Mouse (Mus musculus): ENCODE results near the gene Ackr1.
A peak's percentile ranks its signal among the peaks of the same experiment; 100 is the strongest.

Gene Ackr1

DNA sequence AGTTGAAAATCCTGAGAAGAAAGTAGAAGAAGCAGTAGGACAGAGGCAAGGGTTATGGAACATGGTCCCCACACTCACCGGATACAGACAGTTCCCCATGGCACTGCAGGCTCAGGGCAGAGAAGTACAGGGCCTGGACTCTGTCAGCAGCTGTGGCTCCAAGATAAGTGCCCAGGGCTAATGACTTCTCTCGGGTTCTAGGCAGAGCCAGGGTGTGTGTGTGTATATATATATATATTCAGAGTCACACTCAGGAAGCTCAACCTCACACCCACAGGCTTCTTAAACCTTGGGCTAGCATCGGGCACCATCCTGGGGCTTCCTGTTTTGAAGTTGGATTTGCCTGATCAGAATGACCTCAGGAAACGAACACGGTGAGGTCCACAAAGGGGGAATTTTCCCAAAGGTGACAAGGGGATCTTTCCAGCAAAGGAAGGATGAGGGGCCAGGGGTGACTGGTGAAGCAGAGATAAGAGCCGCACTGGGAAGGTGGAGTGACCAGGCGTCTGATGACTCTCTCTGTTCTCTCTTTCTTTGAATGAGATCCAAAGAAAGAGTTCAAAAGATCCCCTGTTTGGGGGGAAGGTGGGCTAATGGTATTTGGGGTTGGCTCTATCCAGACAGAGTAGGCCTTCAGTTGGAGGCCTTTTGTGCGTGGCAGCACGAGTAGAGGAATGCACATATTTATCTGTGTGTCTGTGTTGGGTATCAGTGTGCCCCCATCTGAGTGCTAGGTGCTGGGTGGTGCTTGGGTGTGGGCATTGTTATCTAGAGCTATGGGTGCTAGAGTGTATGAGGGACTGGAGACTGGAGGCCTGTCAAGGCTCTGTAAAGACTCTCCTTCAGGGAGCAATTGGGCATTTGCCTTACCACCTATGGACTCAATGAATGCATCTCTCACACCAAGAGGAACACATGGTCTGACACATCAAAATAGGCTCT, at the start of gene Ackr1:
Gene Ackr1, minus strand, starts transcription at position 439 of the 942 bp plus-strand sequence.
- DNase-seq: no peak

DNA sequence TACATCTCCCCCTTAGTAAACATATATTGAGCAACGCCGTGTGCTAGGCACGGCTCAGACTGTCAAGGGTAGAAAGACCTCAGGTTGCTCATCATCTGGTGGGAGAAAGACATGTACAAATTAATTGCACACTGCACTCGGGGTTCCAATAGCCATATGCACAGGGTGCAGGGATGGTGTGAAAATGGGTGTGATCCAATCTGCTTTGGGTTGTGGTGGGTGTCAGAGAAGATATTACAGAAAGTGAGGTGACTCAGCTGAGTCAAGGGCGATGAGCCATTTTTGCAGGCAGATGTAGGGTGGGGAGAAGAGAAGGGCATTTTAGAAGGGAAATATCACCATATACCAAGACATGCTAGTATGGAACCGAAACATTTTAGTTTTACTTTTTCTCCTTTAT, 47.9 kb upstream of the Ackr1 start:
- DNase-seq: no peak

DNA sequence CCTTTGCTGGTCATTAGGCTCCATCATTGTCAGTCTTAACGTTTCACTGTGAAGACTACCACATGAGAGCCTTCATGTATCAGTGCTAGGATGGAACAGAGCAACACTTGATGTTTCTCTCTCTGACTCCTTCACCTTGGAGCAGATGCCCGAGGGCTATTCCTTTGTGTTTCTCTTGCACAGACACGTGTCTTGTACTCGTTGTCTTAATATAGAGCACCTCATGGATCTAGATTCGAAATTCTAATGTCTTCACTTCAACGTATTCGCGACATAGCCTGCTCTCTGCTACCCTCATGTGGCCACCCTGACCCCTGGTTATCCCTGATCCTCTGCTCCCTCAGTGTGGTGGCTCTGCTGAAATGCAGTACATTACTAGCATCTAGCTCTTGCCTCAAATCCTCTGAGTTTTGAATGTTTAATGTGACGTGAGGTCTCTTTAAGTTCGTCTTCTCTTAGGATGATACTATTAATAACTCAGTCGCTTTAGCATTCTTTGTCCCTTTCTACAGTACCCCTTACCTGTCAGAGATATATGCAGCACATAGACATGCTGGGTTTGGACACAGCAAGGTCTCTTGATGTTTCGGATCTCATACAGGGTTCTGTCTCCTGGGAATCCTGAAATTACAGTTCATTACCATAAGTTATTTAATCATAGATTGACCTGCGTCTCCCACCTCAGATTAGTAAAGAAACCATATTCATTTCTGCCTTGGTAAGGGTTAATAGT, 44.0 kb upstream of the Ackr1 start:
- peak; percentile 31 for DNase-seq

DNA sequence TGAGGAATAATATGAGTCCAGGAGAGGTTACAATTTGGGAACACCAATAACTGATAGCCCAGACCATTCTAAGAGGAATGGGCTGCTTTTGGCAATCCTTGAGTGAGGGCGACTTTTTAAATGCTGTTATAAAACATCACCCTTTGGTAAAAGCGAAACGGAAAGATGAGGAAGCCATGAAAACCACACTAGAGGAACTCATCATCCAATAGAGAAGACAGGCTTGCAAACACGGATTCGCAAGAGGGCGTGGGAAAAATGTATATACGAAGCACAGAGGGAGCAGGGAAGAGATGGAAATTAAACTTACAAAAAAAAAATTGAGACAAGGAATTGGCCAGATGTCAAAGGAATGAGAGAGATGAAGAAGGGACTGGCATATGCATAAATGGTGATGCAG, 40.5 kb upstream of the Ackr1 start:
- DNase-seq: no peak

DNA sequence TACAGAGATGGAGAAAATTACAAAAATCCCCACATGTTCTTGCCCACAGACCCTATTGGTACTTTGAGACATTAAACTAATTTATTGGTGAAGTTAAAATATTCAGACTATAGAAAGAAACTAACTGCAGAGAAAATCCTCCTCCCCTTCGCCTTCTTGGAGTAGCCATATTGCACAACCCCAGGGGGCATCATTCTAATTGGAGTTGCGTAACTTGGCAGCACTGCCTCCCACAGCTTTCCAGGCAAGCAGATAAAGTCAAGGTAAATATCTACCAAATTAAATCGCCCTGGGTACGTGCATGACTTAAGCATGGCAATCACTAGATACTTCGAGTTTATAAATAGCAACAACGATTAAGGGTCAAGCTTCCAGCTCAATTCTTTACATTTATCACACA, 38.0 kb upstream of the Ackr1 start:
- DNase-seq: no peak

DNA sequence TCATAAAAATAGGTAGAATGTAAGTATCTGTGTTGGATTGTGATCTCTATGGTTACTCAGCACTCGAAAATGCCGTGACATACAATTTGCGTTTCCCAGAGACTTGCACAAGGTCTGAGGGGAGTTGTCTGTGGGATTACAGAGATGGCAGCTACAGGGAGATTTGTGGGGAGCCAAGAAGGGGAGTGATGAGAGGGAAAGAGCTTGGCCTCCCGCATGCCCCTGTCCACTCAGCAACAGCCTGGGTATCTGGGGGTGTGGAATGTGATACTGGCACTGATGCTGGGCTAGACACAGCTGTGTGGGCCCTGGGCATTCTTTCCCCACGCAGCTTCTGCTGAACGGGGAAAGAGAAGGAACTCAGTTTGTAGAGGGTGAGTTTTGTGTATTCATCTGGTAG, 36.9 kb upstream of the Ackr1 start:
- no peak for DNase-seq

DNA sequence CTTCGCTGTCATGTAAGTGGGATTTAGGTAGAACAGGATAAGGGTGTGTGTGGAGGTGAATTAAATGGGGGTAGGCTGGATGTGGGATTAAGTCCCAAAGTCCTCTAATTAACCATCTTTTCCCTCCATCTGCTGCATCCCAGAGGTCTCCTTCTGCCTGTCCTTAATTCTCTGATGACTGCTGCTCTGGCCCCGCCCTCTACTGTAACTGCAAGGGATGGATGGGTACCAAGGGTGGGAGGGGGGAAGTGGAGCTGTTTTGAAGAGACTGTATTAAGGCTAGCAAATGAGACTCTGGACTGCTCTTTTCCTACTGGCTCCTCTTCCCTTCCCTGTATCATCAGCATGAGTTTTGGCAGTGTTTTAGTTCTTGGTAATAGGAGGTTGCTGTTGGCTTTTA, 36.1 kb upstream of the Ackr1 start:
- no peak for DNase-seq

DNA sequence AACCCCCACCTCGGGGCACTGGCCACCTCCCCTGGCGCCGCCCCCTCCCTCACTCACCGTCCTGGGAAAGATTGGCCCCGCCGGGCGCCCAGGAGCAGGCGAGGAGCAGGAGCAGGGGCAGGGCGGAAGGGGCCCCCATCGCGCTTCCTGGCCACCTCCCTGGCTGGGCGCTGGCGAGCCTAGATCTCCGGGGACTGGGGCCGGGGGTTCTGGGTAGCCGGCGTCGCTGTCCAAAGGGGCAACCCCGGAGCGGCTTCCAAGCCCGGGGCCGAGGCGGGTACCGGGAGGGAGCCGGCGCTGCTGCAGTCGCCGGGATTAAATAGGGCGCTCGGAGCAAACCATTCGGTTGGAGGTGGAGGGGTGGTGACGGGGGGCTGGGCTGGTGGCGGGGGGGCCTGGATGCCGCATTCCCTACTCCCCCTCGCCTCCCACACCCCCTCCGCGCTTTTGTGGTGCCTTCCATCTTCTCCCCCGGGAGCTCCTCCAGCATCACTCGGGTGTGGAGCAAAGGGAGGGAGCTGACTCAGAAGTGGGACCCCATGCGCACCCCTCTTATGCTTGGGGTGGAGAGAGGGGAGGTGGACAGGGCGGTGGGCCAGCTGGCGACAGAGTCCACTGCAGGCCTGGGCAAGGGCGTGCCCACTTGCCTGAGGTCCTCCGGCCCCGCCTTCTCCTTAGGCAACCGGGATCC, 34.0 kb upstream of the Ackr1 start, which contains the start of gene Cadm3:
Gene Cadm3, minus strand, starts transcription at position 340 of the 691 bp plus-strand sequence.
- no peak for DNase-seq

DNA sequence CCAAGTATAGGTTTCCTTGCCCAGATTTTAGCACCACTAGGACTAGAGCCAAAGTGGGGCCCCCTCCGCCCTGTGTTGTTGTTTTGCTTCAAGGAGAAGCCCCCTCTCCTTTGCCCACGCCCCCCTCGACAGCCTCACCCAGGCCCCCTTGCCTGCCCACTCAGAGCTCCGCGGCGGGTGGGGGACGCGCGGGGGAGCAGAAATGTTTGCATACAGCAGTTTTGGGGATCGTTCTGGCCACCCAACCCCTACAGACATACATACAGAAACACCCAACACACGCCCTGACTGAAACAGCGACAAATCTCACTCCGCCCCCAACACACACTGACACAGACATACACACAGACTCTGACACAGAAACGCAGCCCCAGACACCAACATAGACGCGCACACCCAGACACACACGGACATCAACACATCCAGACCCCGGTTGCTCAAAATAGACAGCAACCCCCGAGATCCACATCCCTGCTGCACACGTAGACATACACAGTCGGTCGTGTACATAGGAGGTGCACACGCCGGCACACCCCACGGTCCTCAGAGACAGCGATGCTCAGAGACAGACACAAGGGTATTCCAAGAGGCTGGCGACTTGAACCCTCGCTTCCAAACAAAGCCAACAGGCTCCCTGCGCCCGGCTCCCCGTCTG, 33.3 kb upstream of the Ackr1 start:
- no peak for DNase-seq

DNA sequence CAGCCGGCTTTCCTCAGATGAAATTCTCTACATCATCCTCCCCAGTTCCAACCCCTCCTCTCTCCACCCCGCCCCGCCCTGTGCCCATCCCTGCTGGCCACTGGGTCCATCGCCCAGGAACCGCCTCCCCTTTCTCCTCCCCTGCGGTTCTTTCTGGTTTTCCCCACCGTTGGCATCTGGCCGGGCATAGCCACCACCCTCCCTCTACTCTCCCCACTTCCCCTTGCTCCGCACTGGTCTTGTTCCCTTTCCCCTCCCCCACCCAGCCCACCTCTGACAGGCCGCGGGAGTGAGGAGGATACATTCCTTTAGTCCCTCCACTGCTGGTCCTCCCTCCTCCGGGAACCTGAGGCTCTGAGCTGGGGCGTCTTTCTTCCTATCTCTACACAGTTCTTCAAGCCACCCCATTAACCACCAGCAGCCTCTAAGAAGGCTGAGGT, 32.4 kb upstream of the Ackr1 start:
- no peak for DNase-seq

DNA sequence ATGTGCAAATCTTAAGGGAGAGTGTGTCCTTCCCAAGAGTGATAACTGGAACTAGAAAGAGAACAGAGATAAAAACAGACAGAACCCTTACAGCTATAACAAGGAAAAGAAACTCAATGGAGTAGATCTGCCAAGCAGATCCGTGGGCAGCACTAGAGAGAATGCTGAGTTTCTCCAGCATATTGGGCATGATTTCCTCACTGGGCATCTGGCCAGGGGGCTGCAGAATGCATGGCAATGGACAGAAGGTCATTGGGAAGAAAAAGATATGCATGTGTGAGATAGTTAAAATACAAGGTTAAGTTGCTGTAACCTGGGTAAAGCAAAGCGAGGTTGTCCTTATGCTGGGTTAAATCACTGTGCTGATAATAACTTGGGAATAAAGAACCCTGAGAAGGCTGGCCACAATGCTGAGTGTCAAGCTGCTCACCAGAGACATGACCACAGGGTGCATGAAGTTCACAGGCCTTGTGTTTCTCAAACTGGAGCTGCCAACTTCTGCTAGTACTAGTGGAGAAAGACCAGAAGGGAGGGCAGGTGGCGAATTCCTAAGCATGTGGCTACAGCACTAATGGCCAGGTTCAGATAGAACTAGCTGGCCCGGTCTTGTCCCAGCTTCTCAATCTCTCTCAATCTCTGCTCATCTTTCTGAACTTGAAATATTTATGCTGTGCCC, 30.7 kb upstream of the Ackr1 start:
- no peak for DNase-seq

DNA sequence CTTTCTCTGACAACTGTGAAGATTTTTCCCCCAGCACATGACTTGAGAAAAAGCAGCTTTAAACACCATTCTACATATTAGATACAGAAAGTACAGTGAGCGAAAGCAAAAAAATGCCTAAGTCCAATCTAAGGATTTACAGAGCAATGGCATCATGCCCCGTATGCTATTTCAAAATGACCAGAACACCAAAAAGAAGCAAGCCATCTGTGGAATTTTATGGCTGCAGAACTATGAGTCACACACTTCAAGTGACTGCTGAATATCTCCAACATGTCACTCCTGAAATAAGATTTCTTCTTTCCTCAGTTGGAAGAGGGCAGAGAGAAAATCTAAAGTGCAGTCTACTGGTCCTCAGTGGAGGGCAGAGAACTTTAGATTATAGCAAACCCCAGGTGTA, 29.9 kb upstream of the Ackr1 start:
- no peak for DNase-seq

DNA sequence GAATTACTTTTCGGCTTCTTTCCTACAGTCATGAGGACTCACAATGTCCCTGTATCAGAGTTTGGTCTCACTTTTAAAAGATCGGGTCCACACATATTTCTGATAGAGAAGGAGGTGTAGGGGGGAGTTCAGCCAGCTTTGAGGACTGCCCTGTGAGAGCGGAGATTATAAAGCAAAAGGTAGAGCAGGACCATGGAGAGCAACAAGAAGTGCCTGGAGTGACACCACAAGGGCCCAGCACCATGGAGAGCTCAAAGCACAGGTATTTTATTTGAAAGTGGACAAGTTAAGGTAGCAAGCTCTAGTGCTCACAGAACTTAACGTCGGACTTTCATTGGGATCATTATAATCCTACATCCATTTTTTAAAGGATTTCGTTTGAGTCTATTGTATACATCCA, 28.1 kb upstream of the Ackr1 start:
- peak; percentile 55 for DNase-seq

DNA sequence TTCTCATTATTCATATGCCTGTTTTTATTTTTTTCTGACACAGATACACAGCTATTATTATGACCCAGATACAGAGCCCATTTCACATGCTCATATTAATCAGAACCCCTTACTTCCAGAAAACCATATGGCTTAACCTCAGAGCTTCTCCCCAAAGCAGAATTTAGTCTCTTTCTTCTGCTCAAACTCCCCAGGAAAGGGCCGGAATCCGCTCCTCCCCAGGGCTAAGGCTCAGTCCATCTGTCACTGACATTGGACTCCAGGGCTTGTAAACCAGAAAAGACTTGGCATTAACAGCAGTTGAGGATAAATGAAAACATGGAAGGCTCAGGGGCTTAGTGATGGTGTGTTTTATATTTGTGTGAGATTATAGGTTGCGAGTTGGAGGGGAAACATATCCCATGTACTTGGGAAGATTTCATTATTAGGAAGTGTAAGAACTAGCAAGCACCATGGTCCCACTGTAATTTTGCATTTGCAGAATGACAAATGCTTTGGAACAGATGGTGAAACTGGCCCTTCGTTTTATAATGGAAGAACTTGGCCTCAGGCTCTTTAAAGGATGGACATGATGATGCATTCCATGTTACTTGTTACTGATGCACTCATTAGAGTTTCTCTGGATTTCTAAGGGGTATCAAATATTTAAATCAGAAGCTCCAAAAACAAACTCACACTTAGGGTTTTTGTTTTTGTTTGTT, 26.2 kb upstream of the Ackr1 start:
- DNase-seq: no peak

DNA sequence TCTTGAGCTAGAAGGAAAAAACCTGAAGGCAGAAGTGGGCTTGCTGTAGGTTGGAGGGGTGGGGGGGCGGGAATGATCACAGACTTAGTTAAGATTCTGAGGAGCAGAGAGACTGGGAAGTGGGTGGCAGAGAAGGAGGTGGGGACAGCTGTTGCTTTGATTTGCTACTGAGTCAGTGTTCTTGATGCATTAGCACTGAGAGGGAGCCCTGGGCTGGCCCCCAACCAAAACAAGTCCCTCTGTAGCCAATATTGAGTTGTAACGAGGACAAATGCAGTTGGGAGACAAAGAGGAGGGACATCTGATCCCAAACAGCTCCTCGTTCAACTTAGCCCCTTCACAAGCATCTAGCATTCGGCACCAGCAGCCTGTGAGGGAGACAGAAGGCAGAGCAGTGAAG, 24.2 kb upstream of the Ackr1 start:
- no peak for DNase-seq

DNA sequence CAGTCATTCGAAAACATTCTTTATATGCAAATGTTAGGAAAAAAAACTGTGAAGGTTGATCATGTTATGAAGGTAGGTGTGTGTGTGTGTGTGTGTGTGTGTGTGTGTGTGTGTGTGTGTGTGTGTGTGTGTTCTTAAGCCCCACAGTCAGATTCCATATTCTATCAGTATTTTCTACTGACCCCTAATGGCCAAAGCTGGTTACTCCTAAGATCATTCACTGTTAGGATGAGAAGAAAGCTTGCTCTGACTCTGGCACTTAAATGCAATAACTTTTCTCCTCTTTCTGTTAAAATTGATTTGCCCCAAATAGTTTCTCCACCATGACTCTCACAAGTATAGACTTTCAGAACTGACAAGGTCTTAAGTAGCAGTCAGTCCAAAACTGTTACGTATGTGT, 23.1 kb upstream of the Ackr1 start:
- DNase-seq: no peak

DNA sequence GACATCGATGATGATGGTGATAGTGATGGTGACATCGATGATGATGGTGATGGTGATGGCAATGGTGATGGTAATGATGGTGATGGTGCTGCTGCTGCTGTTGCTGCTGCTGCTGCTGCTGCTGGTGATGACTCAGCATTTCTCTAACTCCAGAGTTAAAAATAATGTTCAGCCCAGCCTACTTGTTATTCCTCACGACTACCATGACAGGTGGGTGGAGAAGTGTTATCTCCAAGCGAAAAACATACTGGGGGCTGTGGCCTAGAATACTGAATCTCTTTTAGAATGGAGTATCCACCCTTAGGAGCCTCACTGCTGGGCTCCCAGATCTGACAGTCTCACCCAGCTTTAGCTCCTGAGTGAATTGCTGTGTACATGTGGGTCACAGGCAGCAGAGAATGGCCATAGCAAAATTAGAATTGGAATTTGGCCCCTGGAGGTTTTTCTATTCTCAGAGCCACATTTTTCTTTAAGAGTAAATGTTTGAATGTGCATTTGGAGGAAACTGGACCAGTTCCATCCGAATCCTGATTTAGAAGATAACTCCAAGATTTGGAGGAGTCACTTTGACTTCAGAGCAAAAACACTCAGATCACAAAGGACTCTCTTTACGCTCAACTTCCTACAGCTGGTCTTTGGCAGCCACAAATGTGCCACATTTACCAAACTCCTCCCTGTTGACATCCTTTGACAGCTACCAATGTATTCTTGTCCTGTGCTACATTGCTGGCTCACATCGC, 21.7 kb upstream of the Ackr1 start:
- DNase-seq: no peak

DNA sequence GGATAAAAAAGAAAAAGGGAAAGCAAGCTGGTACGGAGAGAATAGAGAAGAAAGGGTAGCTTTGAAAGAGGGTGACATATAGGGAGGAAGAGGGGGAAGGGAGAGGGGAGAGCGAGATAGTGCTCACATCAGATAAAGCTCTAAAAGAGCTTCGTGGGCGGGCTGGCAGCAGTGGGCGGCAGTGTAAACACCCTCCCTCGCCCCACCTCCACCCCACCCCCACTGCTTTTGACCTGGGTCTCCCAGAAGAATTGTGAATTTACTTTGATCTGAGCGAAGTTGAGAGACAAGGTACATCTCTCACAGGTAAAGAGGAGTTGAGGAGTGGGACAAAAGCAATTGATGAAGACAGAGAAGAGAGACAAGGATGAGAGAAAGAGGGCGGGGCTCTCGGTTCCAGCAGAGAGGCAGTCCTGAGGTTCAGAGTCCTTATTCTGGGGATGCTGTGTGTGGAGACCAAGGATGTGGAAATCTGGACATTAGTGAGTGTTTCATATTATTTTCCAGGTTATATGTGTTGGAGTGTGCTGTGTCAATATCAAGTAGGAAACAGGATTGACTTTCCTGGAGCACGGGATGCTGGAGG, 16.9 kb upstream of the Ackr1 start, which contains the start of gene Aim2:
Gene Aim2, plus strand, starts transcription at position 508 of the 586 bp plus-strand sequence.
- no peak for DNase-seq

DNA sequence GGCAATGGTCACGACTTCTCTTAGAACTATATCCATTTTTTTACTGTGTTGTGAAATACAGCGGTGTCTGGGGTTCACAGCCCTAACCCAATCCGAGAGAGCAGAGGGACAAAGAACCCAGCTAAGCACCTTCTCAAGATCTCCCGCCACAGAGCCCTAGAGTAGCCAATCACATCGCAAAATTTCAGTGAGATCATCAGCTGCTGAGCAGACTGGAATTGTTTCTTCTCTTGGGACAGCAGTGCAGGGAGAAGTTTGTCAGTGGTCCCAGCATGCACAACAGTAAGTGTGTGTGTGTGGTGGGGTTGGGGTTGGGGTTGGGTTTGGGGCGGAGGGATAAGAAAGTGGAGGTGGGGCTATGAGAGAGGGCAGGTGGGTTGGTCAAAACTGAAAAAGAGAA, 16.4 kb upstream of the Ackr1 start:
- DNase-seq: peak; percentile 40

DNA sequence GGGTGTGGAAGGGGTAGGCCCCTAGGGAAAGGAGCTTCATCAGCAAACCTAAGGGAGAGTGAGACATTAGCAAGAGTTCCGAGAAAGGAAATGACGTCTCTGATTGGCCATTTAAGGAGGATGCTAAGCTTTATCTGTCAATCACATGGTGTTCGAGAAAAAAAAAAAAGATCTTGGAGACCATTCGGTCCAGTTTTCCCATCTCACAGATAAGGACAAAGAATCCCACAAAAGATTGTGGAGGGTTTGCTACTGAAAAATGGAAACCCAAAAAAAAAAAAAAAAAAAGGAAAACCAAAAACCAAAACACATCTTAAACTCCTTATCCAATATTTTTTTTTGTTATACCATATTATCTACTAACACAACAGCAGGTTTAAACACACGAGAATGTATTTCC, 15.6 kb upstream of the Ackr1 start:
- no peak for DNase-seq

Data from lung, postnatal 14 days (tissue).